ENCODE assay signal across 10 mouse cellular contexts in genomic region chr7:89773352-89773921, GRCm38 (mm10).
DNase-seq lines count a peak whose midpoint lies in the region; ATAC-seq and TF ChIP-seq lines count a peak whose summit lies in the region.
"Had no signal": no experiment of that assay in that cellular context is flagged by ENCODE, and none has a peak within 500 bp of the region (broad histone marks: within the 10 kb centered on the region; RNA-seq: fewer than 3 reads in every experiment).

No protein-coding gene starts in this region.

- no peaks in the 10 kb centered on the region for H3K9me3 ChIP-seq in intestine, embryonic 14.5 days (ENCODE audit: control insufficient read depth, low read length)
- H3K9me3 ChIP-seq: neural tube, embryonic 12.5 days had no signal

- H3K27ac ChIP-seq in intestine, embryonic 14.5 days (ENCODE audit: low read depth), result 0 out of 2 replicates have a peak overlapping the region, but pooled peaks have one; percentile 39
- H3K27ac ChIP-seq: neural tube, embryonic 12.5 days had no signal

- H3K4me3 ChIP-seq in intestine, embryonic 14.5 days (ENCODE audit: low read depth, low read length), result no peak overlapping the region
- no peak overlapping the region for H3K4me3 ChIP-seq in lung, adult 2 months (replicated peaks; ENCODE audit: extremely low read depth, low read depth, low read length)
- H3K4me3 ChIP-seq: neural tube, embryonic 12.5 days had no signal

- no peaks in the 10 kb centered on the region for H3K27me3 ChIP-seq in intestine, embryonic 14.5 days (replicated peaks; ENCODE audit: control insufficient read depth, insufficient read depth, low read length)
- H3K27me3 ChIP-seq: neural tube, embryonic 12.5 days had no signal

- no peak overlapping the region for H3K9ac ChIP-seq in intestine, embryonic 14.5 days (ENCODE audit: low read length)
- H3K9ac ChIP-seq: neural tube, embryonic 12.5 days had no signal

- TF ChIP-seq POLR2A in lung, adult 2 months (IDR thresholded peaks at IDR 0.05; ENCODE audit: borderline replicate concordance, extremely low read depth, low read depth, low read length), result peak; percentile 41; the same call in 1 of the 2 replicates

- 65% methylated on average over 3 of the region's 3 CpGs for WGBS in intestine, embryonic 14.5 days
- 40% methylated on average over 3 of the region's 3 CpGs for WGBS in lung, adult 2 months

- peaks cover 19% of the 10 kb centered on the region for H3K4me1 ChIP-seq in intestine, embryonic 14.5 days (replicated peaks; ENCODE audit: control insufficient read depth, insufficient read depth, low read length)
- H3K4me1 ChIP-seq in lung, adult 2 months (ENCODE audit: control insufficient read depth, insufficient read depth, low read length), result peaks cover 21% of the 10 kb centered on the region

- peak; percentile 8 for DNase-seq in gastrocnemius, adult 18-20 months (ENCODE audit: low spot score)
- DNase-seq in gastrocnemius, postnatal 10 days, result no peak
- DNase-seq in R1 (ENCODE audit: low read depth, low spot score), result peak; percentile 86
- DNase-seq in intestine, embryonic 14.5 days (ENCODE audit: low spot score), result peak; percentile 58
- peak; percentile 42 for DNase-seq in lung, adult 2 months
- DNase-seq in frontal cortex, postnatal 25 days (ENCODE audit: low spot score in 2 of 2), result no peak
- DNase-seq in layer of hippocampus, adult 18-20 months (ENCODE audit: low spot score in 2 of 2), result no peak
- DNase-seq: thymus, postnatal 14 days had no signal

- no peaks in the 10 kb centered on the region for H3K36me3 ChIP-seq in intestine, embryonic 14.5 days (ENCODE audit: control insufficient read depth, insufficient read depth, low read length)
- H3K36me3 ChIP-seq: neural tube, embryonic 12.5 days had no signal

- peak; percentile 82 for ATAC-seq in intestine, embryonic 14.5 days (replicated peaks; ENCODE audit: low FRiP score, low TSS enrichment, low read depth)
- no peak for ATAC-seq in erythroid progenitor cell, adult 5-6 weeks (replicated peaks; ENCODE audit: low FRiP score, poor library complexity, severe bottlenecking)

- no peak for TF ChIP-seq CTCF in lung, adult 2 months (IDR thresholded peaks at IDR 0.05; ENCODE audit: insufficient read depth, low read length)

- no peak overlapping the region for H3K4me2 ChIP-seq in intestine, embryonic 14.5 days (ENCODE audit: low read length)
- H3K4me2 ChIP-seq: neural tube, embryonic 12.5 days had no signal

Comparison
In these comparisons a context has a peak if more than half of its experiments do, and no peak if none do; other contexts are left out.
1. DNase-seq: peak in gastrocnemius, adult 18-20 months (single experiment), R1 (single experiment), intestine, embryonic 14.5 days (single experiment) and lung, adult 2 months (single experiment); none in gastrocnemius, postnatal 10 days (single experiment), frontal cortex, postnatal 25 days (0 of 2) and layer of hippocampus, adult 18-20 months (0 of 2).